Mouse (Mus musculus): ENCODE results near the gene Tpmt. TPM values are rescaled to one million over a fixed set of nuclear protein-coding genes. Genes with fewer than 3 reads are reported as not detected.

The Tpmt gene
- polyA plus RNA-seq, 1 experiment from 2014 or later = 21.1 TPM

- WGBS = 82% methylated on average over 15 of the region's 15 CpGs
- Histone ChIP-seq H3K9me3 (no peaks in the 10 kb centered on the region), H3K27ac (no peak overlapping the region), H3K4me3 (no peak overlapping the region), H3K36me3 (peaks cover 39% of the 10 kb centered on the region), H3K4me1 (no peaks in the 10 kb centered on the region), H3K27me3 (ENCODE audit: insufficient read depth, poor library complexity, severe bottlenecking) (no peaks in the 10 kb centered on the region)
- DNase-seq (ENCODE audit: low spot score) = peak; percentile 68
Measured at GRCm38 (mm10) chr13:47063985-47064760, 19.6 kb upstream of the Tpmt start.

GRCm38 (mm10) chr13:47062756-47063155 is 18.2 kb upstream of the Tpmt start:
- H3K36me3 ChIP-seq = peaks cover 41% of the 10 kb centered on the region
- H3K4me1 ChIP-seq = no peaks in the 10 kb centered on the region
- no peak overlapping the region for H3K27ac ChIP-seq
- no peaks in the 10 kb centered on the region for H3K27me3 ChIP-seq (ENCODE audit: insufficient read depth, poor library complexity, severe bottlenecking)
- 93% methylated on average over 17 of the region's 17 CpGs for WGBS
- no peaks in the 10 kb centered on the region for H3K9me3 ChIP-seq
- no peak overlapping the region for H3K4me3 ChIP-seq
- peak; percentile 71 for DNase-seq (ENCODE audit: low spot score)

- DNase-seq (ENCODE audit: low spot score) = no peak
- Histone ChIP-seq H3K4me3 (no peak overlapping the region), H3K27me3 (ENCODE audit: insufficient read depth, poor library complexity, severe bottlenecking) (no peaks in the 10 kb centered on the region), H3K4me1 (no peaks in the 10 kb centered on the region), H3K36me3 (peaks cover 33% of the 10 kb centered on the region), H3K9me3 (no peaks in the 10 kb centered on the region), H3K27ac (no peak overlapping the region)
- WGBS = 86% methylated on average over 5 of the region's 5 CpGs
Measured at GRCm38 (mm10) chr13:47056781-47057180, 12.2 kb upstream of the Tpmt start.

DNA sequence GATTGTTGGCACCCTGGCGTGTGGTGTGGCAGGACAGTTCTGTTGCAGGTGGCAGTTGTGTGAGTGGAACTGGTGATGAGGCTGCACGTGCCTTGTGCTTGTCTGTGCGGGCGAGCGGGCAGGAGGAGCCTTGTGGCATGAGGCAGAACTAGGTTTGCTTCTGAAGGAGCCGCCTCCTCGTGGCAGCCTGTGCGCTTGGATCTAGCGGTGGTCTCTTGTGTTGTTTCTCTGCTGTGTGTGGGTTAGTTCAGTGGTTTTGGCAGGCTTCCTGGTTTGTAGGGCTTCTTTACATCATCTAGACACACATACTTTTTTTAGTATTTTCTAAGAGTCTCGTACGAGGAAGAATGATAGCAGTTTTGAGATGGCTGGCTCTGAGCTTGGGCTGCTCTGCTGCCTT is 11.6 kb upstream of the Tpmt start:
- DNase-seq (ENCODE audit: low spot score) = no peak
- no peak overlapping the region for H3K27ac ChIP-seq
- no peaks in the 10 kb centered on the region for H3K27me3 ChIP-seq (ENCODE audit: insufficient read depth, poor library complexity, severe bottlenecking)
- H3K9me3 ChIP-seq = no peaks in the 10 kb centered on the region
- peaks cover 1% of the 10 kb centered on the region; the same call in 1 of the 2 replicates for H3K4me1 ChIP-seq
- H3K4me3 ChIP-seq = no peak overlapping the region
- WGBS = 84% methylated on average over 11 of the region's 11 CpGs
- H3K36me3 ChIP-seq = peaks cover 32% of the 10 kb centered on the region

GRCm38 (mm10) chr13:47053971-47054370 is 9.4 kb upstream of the Tpmt start:
- no peak overlapping the region for H3K27ac ChIP-seq
- no peak for DNase-seq (ENCODE audit: low spot score)
- WGBS = 82% methylated on average over 10 of the region's 10 CpGs
- no peak overlapping the region for H3K4me3 ChIP-seq
- no peaks in the 10 kb centered on the region for H3K27me3 ChIP-seq (ENCODE audit: insufficient read depth, poor library complexity, severe bottlenecking)
- peaks cover 14% of the 10 kb centered on the region for H3K4me1 ChIP-seq
- no peaks in the 10 kb centered on the region for H3K9me3 ChIP-seq
- H3K36me3 ChIP-seq = peaks cover 33% of the 10 kb centered on the region

DNA sequence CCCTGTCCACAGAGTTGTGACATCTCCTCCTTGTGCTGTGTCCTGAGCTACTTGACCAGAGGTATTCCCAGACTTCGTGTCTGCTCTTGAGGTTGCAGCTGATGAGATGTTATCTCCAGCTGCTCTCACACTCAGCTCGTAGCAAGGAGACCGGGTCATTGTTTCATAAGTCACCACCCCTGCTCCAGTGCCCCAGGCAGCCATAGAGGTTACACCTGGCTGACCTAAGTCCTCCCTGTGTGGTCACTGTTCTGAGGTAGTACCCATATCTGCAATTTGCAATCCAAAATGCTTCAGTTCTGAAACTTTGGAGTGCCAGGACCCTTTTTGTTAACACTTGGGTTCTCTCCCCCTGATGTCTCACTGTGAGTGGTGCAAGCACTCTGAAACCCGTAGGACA is 5.5 kb upstream of the Tpmt start:
- Histone ChIP-seq H3K36me3 (peaks cover 34% of the 10 kb centered on the region), H3K27me3 (ENCODE audit: insufficient read depth, poor library complexity, severe bottlenecking) (no peaks in the 10 kb centered on the region), H3K9me3 (no peaks in the 10 kb centered on the region), H3K4me3 (no peak overlapping the region), H3K4me1 (peaks cover 14% of the 10 kb centered on the region), H3K27ac (no peak overlapping the region)
- no peak for DNase-seq (ENCODE audit: low spot score)
- WGBS = 28% methylated on average over 4 of the region's 4 CpGs

- no peak for DNase-seq (ENCODE audit: low spot score)
- no peaks in the 10 kb centered on the region for H3K9me3 ChIP-seq
- H3K4me1 ChIP-seq = peaks cover 30% of the 10 kb centered on the region
- WGBS = 83% methylated on average over 4 of the region's 4 CpGs
- H3K27ac ChIP-seq = no peak overlapping the region
- no peaks in the 10 kb centered on the region for H3K27me3 ChIP-seq (ENCODE audit: insufficient read depth, poor library complexity, severe bottlenecking)
- H3K4me3 ChIP-seq = no peak overlapping the region
- H3K36me3 ChIP-seq = peaks cover 28% of the 10 kb centered on the region
Measured at GRCm38 (mm10) chr13:47047996-47048395, 3.5 kb upstream of the Tpmt start.

DNA sequence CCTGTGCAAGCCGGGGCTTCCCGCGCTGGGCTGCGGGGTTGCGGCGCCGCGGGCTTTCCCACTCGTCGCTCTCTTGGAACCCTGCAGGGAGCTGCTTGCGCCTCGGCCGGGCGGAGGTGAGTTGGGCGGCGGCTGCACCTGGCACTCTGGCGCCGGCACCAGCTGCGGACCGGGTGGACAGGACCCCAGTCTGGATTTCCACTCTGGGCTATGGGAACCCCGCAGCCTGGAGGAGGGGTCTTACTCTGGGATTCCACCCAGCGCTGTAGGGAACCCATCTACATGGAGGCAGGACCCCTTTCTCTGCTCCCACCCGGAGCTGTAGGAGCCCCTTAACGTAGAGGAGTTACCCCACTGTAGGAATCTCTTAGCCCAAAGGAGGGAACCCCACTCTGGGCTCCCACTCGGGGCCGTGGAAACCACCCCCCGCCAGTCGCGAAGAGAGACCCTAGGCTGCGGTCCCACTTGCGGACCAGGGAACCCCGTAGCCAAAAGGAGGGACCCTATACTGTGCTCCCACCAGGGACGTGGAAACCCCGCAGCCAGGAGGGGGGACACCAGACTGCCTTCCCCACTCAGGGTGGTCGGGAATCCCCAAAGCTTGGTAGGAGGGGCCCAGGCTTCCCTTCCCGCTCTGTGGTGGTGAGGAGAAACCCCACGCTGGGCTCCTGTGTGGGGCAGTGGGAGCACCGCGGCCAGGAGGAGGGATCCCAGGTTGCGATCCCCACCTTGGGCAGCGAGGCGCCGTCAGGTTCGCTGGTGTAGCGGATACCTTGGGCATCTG is 512 bp downstream of the Tpmt start:
- 2% methylated on average over 45 of the region's 45 CpGs for WGBS
- H3K4me1 ChIP-seq = peaks cover 19% of the 10 kb centered on the region
- peaks cover 5% of the 10 kb centered on the region; the same call in 1 of the 2 replicates for H3K36me3 ChIP-seq
- no peak for DNase-seq (ENCODE audit: low spot score)
- H3K9me3 ChIP-seq = no peaks in the 10 kb centered on the region
- peak overlapping the region; percentile 96 for H3K4me3 ChIP-seq
- no peaks in the 10 kb centered on the region for H3K27me3 ChIP-seq (ENCODE audit: insufficient read depth, poor library complexity, severe bottlenecking)
- H3K27ac ChIP-seq = peak overlapping the region; percentile 89

DNA sequence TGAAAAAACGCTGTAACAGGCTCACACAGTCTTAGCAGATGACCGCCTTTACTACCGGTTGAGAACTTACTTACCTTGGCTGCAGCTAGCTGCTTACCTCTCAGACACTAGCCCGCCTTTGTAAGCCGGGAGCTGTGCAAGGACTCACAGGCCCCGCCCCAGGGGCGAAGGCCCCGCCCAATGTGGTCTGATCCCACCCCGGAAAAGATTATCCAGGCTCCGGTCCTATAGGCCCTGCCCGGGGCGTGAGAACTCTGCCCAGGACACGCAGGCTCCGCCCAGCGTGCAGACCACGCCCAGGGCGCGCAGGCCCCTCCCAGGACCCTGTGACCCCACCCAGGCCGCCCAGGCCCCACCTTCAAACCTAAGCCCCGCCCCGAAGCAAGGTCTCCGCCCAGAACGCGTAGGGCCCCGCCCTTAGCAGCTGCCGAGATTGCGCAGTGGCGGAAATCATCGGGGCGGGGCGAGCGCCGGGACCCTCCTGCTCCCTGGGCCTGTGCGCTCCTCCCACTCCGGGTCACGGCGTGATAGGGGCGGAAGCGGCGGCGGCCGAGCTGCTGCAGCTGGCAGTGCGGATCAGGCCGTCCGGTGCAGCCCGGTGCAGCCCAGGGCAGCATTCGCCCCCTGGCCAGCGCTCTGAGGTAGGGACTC is 1.4 kb downstream of the Tpmt start, which contains the start of gene Kdm1b:
Gene Kdm1b, plus strand, starts transcription at position 470 of the 651 bp plus-strand sequence.
- H3K27ac ChIP-seq = peak within 1 kb of the TSS; percentile 89
- no peaks in the 10 kb centered on the region for H3K9me3 ChIP-seq
- no peaks in the 10 kb centered on the region for H3K36me3 ChIP-seq
- WGBS = under 1% methylated on average over 48 of the region's 48 CpGs
- H3K4me1 ChIP-seq = peaks cover 19% of the 10 kb centered on the region
- H3K27me3 ChIP-seq (ENCODE audit: insufficient read depth, poor library complexity, severe bottlenecking) = no peaks in the 10 kb centered on the region
- DNase-seq (ENCODE audit: low spot score) = peak; percentile 100
- H3K4me3 ChIP-seq = peak within 1 kb of the TSS; percentile 96

- Histone ChIP-seq H3K27ac (no peak overlapping the region), H3K4me3 (peak overlapping the region; percentile 96)
- 55% methylated on average over 8 of the region's 8 CpGs for WGBS
Measured at GRCm38 (mm10) chr13:47042024-47042633, 2.4 kb downstream of the Tpmt start.

GRCm38 (mm10) chr13:47040061-47040460 is 4.5 kb downstream of the Tpmt start:
- H3K4me1 ChIP-seq = peaks cover 19% of the 10 kb centered on the region
- no peak overlapping the region for H3K27ac ChIP-seq
- H3K9me3 ChIP-seq = no peaks in the 10 kb centered on the region
- no peak overlapping the region for H3K4me3 ChIP-seq
- no peak for DNase-seq (ENCODE audit: low spot score)
- WGBS = 89% methylated on average over 5 of the region's 5 CpGs
- H3K36me3 ChIP-seq = no peaks in the 10 kb centered on the region
- H3K27me3 ChIP-seq (ENCODE audit: insufficient read depth, poor library complexity, severe bottlenecking) = no peaks in the 10 kb centered on the region

More at GRCm38 (mm10) chr13:47042024-47042633, 2.4 kb downstream of the Tpmt start:
- no peaks in the 10 kb centered on the region for H3K36me3 ChIP-seq
- H3K4me1 ChIP-seq = peaks cover 19% of the 10 kb centered on the region
- no peaks in the 10 kb centered on the region for H3K27me3 ChIP-seq (ENCODE audit: insufficient read depth, poor library complexity, severe bottlenecking)
- peak; percentile 57 for DNase-seq (ENCODE audit: low spot score)
- H3K9me3 ChIP-seq = no peaks in the 10 kb centered on the region

DNA sequence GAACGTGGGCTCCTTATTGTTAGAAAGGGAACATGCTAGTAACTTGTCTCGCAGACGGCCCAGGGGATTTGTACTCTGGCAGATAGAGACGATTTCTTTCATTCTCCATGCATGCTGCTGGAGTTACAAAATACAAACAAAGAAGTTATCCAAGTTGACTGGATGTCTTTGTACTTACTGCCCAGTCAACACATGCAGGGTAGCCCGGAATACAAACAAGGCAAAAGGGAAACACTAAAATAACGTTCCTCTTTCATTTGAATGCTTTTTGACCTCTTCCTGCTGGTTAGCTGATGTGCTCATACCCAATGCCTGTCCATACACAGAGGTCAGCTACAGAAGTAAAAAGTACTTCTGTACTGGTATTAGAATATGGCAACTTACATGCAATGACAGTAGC is 6.6 kb downstream of the Tpmt start:
- no peak for DNase-seq (ENCODE audit: low spot score)
- 85% methylated on average over 6 of the region's 6 CpGs for WGBS
- no peak overlapping the region for H3K4me3 ChIP-seq
- H3K4me1 ChIP-seq = peaks cover 6% of the 10 kb centered on the region
- H3K27me3 ChIP-seq (ENCODE audit: insufficient read depth, poor library complexity, severe bottlenecking) = no peaks in the 10 kb centered on the region
- no peak overlapping the region for H3K27ac ChIP-seq
- no peaks in the 10 kb centered on the region for H3K9me3 ChIP-seq
- H3K36me3 ChIP-seq = no peaks in the 10 kb centered on the region

All from heart, embryonic 10.5 days (tissue).